Mouse (Mus musculus): ENCODE measurements around the gene Acss2.

GRCm38 (mm10) chr2:155630153-155630552 is 112.4 kb downstream of the Acss2 start:
- no peak for TF ChIP-seq POLR2A (IDR thresholded peaks at IDR 0.05; ENCODE audit: borderline replicate concordance, low read depth, low read length)
- no peak for TF ChIP-seq CTCF (IDR thresholded peaks at IDR 0.05; ENCODE audit: low read depth, low read length)

All from bone marrow macrophage, adult 2 months (primary cell).